Mouse (Mus musculus): ENCODE data around the gene Cacna1c. TPM values are rescaled to one million over a fixed set of nuclear protein-coding genes. Genes with fewer than 3 reads are reported as not detected.

Cacna1c gene
- total RNA-seq (2023) = not detected

DNA sequence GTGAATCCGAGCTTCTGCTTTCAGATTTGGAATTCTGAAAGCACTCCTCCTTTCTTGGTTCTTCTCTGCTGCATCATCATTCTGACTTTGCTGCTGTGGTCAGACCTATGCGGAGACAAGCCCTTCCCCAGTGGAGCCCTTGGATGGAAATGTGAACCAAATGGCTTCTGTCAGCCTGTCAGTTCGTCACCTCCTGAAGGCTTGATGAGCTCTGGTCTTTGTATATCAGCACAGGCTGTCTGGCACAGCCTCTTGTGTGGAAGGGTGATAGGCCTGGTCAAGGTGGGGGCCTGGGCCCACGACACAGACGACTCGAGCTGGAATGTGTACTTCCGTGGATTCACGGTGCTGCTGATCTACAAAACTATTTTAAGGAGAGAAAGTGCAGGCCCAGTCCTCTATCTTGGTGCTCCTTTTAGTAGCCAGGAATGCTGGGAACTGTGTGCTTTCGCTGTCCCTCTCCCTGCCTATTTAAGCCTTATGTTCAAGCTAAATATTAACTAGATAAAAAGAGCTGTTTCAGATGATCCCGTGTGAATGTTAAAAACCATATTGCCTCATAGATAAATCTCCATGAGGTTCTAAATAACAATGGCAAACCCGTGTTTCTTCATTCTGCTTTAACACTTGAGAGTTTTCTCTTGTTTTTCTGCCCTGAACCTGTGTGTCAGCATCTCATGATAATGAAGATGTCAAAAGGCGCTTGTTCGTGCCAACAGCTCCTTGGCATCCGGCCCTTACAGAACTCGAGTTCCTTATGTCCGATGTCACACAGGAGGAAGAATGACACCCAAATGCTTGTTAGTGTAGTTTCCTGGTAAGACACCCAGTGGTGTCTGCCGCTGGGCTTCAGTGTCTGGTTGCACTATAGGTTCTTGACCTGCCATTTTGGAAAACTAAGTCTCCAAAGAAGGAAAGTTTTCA is at the start of gene Cacna1c:
Cacna1c (minus strand) TSS at position 37 of the 924 bp plus-strand sequence.

GRCm38 (mm10) chr6:119236241-119236640 is 40.0 kb upstream of the Cacna1c start, which contains the start of gene Cacna2d4:
Gene Cacna2d4 (plus strand): TSS chr6:119236526.

GRCm38 (mm10) chr6:119175078-119175853 is 21.0 kb downstream of the Cacna1c start, which contains the start of gene Dcp1b:
Gene Dcp1b (plus strand): TSS chr6:119175253.

DNA sequence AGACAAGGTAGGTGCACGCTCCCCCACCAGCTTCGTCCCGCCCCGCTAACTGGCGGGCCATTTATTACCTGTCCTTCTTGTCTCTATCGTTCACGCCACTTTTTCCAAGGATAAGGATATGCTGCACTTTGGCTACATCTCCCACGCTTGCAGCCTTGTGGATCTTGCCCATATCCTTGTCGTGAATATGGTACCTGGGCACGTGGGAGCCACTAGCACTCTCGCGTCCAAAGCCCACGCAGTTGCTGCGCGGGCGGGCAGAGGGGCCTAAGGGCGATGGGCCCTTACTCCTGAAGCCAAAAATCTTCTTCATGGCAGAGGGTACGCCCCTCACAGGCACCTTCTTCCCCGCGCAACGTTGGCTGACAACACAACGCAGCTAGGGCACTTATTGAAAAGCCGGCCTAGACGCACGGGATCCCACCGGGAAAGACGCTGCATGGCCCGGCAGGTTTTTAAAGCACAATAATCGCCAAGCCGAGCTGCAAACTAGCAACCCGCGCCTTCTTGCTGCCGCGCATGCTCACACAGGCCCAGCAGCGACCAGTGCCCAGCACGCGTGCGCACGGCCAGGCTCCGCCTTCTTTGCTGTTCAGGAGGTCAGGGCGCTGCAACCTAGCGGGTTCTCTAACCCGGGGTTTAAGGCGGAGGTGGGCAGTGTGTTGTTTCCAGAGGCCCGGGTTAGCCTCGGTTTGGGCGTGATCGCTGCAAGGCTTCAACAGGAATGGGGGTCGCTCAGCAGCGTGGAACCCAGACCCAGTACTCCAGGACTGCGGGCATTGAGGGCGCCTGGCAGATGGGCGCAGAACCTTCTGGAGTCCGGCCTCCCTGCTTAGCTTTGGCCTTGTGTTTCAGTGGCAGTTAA is 634.2 kb downstream of the Cacna1c start, which contains the start of gene Ankrd26:
Ankrd26 (minus strand) TSS at position 482 of the 865 bp plus-strand sequence.

Other genes with a start within 250 kb of the Cacna1c start
- 10 to 100 TPM; 26.7 to 28.2 TPM for gene Dcp1b, start 21.2 kb downstream of the Cacna1c start, total RNA-seq (2023)
- gene Cacna2d4, start 40.1 kb upstream of the Cacna1c start, total RNA-seq (2023) = 1 to 10 TPM; 1.7 to 2.5 TPM
- gene Lrtm2, start 134.3 kb upstream of the Cacna1c start, total RNA-seq (2023) = under 1 TPM; 0.56 to 0.61 TPM
- gene Adipor2, start 221.3 kb upstream of the Cacna1c start, total RNA-seq (2023) = 10 to 100 TPM; 36.6 to 43.5 TPM